Mouse (Mus musculus) adrenal gland, postnatal 36 days (tissue): ENCODE measurements at regions not wholly inside any gene's neighbourhood (a gene's known extent, or its start where the extent isn't known, plus 50 kb on each side); places are given as distances from the start of the nearest gene placed in this dataset.

Source experiments
- DNase-seq, 2 experiments: peaks; one replicate each; pipeline ENCODE4 v3.0.0; 2021; ENCODE audit warnings: mixed read lengths in 1 of 2

DNA sequence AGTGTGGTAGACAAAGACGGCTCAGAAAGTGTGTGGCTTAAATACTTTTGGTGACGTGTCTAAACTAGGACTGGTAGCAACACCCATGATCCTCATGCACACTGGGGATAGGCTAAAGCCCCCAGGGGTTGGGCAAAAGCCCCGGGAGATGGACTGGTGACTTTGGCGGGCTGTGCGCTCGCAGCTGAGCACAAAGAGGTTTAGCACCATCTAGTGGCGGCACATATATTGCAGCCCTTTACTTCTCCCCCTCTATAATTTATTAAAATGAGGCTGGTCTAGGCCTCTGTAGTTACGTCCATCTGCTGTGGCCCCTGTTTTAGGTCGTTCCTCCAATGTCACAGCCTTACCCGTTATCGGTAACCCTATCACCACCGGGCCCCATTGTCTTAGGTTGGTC lies 205.3 kb upstream of the Dock11 start:
- DNase-seq = peak in 1 of 2 experiments; percentile 12
